Mouse (Mus musculus) left cerebral cortex, postnatal 10 days (tissue): ENCODE results near the gene Col9a2. TPM values are rescaled to one million over a fixed set of nuclear protein-coding genes. Genes with fewer than 3 reads are reported as not detected.

ENCODE experiments used
- DNase-seq, 2 experiments: peaks; one replicate each; pipeline ENCODE4 v3.0.0; 2021 to 2022; ENCODE audit warnings: low spot score in 2 of 2, mixed read lengths in 1 of 2; ENCODE audit errors: extremely low spot score in 1 of 2
- intact Hi-C: fragments of 180-260 bp; cut with DNase I; formaldehyde crosslinking; loops from one replicate; pipeline ENCODE4 v1.15.1; 2025
- total RNA-seq, 2 experiments: library from RNA; stranded (reverse); gene quantifications; 2 replicates each; pipeline ENCODE4 v1.2.3; 2021

The Col9a2 gene
- 10 to 100 TPM; 12.9 to 14.6 TPM for total RNA-seq

DNA sequence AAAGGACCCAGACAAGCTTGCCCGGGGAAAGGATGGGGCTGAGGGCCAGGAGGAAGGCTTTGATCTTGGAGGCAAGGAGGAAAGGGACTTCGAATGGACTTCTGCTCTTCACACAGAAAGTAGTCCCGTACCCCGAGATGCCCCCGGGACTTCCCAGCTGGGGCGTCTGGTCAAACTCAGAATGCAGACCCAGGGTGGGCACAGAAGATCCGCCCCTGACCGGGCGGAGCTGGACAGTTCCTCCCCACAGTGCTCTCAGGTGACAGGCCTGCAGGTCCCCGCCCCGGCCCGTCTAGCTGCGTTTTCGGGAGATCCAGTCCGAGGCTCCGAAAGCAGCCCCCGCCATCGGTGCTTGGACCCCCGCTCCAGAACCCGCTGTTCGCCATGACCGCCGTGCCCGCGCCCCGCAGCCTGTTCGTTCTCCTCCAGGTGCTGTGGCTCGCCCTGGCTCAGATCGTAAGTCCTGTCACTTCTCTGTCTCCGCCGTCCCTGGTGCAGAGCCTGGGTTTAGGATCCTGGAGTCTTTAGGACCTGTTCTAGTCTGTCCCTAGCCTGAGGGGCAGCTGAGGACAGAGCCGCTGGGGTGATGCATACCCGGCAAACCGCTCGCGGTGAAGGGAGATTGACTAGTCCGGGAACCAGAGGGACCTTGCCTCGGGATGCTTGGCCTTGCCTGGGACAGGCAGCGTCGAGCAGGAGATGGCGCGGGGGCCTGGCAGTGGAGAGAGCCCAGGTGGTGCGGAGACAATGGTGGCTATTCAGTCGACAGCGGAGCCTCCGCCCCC is at the start of gene Col9a2:
TSS of gene Col9a2 (plus strand) at position 55 of the 785 bp plus-strand sequence.
- DNase-seq, result peak in 1 of 2 experiments; percentile 59
- intact Hi-C loops, result no loop called here

- no peak for DNase-seq
- intact Hi-C loops, result no loop called here
Observed at GRCm38 (mm10) chr4:120992284-120992683, 46.9 kb upstream of the Col9a2 start.

- intact Hi-C loops, result no loop called here
- no peak for DNase-seq
Observed at GRCm38 (mm10) chr4:120993025-120993424, 46.2 kb upstream of the Col9a2 start.

- intact Hi-C loops, result no loop called here
Observed at GRCm38 (mm10) chr4:120995911-120996310, 43.3 kb upstream of the Col9a2 start.

DNA sequence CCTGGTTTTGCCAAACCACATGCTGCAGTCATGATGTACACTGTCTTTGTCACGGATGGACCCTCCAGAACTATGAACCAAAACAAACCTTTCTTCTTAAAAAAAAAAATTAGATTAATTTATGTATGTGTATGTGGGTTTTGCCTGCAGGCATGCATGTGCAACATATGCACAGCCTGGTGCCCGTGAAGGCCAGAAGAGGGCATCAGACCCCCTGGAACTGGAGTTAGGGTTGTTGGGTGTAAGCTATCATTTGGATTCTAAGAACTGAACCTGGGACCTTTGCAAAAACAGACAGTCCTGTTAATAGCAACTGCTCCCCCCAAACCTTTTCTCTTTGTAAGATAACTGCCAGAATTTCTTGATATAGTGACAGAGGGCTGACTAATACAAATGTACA is 38.1 kb upstream of the Col9a2 start:
- no peak for DNase-seq
- intact Hi-C loops, result no loop called here

More at GRCm38 (mm10) chr4:120995911-120996310, 43.3 kb upstream of the Col9a2 start:
- DNase-seq, result no peak

GRCm38 (mm10) chr4:121001659-121002058 is 37.5 kb upstream of the Col9a2 start:
- no peak for DNase-seq
- intact Hi-C loops, result no loop called here

GRCm38 (mm10) chr4:121002400-121003171 is 36.6 kb upstream of the Col9a2 start:
- intact Hi-C loops, result no loop called here
- DNase-seq, result no peak

GRCm38 (mm10) chr4:121003611-121004091 is 35.5 kb upstream of the Col9a2 start:
- DNase-seq, result peak in 1 of 2 experiments; percentile 38
- intact Hi-C loops, result no loop called here

DNA sequence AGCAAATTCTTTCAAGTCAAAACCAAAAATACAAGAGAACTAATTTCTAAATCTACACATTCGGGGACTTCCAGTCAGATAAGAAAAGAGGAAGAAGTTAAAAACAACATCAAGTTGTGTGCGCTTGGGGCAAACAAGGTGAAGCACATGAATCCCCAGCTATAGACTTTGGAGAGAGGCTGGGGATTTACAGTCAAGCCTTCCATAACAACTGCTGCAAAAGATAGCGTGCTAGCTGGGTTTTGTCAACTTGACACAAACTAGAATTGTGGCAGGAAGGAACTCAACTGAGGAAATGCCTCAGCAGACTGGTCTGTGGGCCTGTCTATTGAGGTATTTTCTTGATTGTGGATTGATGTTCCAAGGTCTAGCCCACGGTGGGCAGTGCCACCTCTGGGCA is 34.5 kb upstream of the Col9a2 start:
- DNase-seq, result no peak
- intact Hi-C loops, result no loop called here

DNA sequence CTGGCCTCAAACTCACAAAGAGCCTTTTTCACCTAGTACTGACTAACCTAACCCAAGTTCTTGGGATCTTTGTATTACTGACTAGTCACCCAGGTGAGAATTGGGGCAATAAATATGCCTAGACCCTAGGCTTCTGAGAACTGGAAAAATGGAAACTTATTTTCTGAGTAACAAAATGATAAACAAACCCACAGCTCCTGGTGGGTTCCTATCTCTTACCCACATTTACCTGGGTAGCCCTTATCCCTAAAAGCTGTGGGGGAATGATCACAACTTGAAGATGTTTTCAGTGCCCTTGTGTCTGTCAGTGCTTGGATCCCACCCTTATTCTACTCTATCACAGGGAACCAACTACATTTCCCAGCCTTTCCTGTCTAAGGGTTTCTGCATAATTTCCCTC is 32.2 kb upstream of the Col9a2 start:
- no peak for DNase-seq
- intact Hi-C loops, result no loop called here

DNA sequence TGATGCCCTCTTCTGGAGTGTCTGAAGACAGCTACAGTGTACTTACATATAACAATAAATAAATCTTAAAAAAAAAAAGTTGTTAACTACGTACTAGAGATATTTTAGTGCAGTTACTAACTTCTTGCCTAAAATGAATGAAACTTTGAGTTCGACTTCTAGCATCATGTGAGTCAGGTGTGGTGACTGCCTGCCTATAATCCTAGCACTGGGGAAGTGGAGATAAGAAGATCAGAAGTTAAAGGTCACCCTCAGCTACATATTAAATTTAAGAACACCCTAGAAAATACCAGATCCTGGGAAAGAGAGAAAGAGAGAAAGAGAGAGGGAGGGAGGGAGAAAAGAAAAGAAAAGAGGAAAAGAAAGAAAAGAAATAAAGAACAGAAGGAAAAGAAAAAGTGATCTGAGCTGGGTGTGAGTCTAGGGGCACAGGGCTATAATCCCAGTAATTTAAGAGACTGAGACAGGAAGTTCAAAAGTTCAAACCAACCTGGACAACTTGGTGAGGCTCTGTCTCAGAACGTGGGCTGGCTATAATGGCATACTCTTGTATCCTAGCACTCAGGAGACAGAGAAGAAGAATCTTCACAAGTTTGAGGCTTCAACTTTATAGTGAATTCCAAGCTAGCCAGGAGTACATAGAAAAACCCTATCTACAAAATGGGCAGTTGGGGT is 31.0 kb upstream of the Col9a2 start:
- no peak for DNase-seq
- intact Hi-C loops, result no loop called here

DNA sequence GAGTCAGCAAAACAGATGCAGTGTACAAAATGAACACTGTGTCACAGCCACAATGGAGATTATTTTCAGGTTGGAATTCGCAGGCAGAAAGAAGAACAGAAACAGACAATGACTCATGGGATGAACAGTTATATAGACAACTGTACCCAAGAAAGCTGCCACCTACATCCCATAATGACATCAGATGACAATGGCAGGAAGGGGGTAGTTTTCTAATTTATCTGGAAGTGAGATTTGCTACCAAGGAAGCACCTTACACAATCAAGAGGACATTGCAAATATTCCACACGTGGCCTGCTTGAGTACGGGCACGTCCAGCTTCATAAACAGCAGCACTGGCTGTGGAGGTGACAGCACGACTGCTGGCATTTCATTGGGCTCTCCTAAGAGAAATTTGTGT is 30.0 kb upstream of the Col9a2 start:
- DNase-seq, result no peak
- intact Hi-C loops, result no loop called here

DNA sequence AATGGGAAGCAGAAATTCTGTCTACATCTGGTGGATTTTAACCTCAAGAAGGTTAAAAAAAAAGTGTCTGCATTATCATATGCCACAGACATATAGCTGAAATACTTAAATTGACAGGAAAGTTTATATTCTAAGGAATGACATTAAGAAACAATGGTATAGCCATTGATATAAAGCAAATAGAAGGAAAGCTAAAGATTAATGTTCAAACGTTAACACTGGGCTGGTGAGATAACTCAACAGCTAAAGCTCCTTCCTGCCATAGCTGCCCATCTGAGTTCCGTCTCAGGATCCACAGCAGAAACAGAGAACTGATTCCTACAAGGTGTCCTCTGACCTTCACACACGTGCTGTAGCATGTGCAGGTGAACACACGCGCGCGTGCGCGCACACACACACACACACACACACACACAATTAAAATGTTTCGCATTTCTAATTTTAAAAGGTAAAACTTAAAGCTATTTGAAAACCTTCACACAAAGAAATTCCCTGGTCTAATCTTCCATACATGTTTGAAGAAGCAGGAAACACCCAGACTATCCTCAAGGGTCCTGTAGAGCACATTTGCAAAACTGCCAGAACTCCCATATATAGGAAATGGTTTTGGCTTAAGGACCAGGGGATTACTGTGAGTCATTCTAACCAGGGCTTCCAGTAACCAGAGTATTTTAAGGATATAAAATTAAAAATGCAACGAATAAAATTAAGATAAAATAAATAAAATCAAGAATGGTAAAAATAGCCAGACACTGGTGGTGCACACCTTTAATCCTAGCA is 28.2 kb upstream of the Col9a2 start:
- DNase-seq, result no peak
- intact Hi-C loops, result no loop called here

GRCm38 (mm10) chr4:121014594-121015267 is 24.5 kb upstream of the Col9a2 start:
- intact Hi-C loops, result no loop called here
- DNase-seq, result no peak

DNA sequence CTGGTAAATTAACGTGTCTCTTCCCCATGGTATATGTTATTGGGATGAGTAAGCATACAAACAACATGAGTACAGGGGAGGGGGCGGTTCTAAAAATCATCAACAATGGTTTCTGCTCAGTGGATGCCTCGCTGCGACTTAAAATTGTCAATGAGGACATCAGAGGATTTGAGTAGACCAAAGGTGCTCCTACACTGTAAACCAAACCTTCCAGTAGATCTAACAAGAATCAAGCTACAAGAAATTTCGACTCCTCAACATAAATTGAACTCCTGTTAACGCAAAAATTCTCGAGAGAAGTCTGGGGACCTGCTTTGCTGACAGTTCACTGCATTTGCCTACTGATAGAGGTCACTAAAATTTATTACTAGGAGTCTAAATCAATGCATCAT is 23.9 kb upstream of the Col9a2 start:
- intact Hi-C loops, result no loop called here
- no peak for DNase-seq

DNA sequence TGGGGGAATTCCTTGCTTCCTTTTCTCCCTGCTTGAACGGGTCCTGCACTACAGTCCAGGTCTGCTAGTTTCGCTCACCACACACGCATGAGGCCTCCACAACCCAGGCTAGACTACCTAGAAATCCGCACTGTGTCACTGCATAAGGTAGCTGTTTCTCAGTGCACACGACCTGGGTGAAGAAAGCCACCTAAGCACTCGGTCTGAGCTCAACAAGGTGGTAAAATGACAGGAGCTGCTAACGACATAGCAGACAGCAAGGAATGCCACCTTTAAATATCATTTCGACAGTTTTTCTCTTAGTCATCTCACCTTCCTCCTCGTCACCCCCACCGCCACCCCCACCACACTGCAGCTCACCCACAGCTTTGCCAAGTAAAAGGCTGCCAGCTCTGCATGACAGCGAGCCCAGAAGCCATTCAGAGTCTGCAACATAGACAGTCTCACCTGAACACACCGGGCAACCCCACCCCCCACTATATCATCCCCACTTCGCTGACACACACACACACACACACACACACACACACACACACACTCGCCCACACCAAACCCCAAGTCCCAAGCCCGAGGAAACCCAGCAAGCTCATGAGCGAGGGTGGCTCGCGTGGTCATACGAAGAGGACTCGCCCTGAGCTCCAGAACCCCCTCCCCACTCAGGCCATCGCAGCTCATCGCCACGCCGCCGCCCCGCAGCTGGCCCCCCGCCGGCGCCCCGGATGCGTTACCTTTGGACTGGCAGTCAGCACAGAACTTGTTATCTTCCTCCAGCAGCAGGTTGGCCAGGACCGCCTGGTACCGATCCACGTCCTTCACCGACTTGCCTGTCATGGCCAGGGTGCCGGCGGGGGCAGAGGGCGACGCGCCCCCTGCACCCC is 22.9 kb upstream of the Col9a2 start:
- intact Hi-C loops, result no loop called here
- peak in 1 of 2 experiments; percentile 62 for DNase-seq

DNA sequence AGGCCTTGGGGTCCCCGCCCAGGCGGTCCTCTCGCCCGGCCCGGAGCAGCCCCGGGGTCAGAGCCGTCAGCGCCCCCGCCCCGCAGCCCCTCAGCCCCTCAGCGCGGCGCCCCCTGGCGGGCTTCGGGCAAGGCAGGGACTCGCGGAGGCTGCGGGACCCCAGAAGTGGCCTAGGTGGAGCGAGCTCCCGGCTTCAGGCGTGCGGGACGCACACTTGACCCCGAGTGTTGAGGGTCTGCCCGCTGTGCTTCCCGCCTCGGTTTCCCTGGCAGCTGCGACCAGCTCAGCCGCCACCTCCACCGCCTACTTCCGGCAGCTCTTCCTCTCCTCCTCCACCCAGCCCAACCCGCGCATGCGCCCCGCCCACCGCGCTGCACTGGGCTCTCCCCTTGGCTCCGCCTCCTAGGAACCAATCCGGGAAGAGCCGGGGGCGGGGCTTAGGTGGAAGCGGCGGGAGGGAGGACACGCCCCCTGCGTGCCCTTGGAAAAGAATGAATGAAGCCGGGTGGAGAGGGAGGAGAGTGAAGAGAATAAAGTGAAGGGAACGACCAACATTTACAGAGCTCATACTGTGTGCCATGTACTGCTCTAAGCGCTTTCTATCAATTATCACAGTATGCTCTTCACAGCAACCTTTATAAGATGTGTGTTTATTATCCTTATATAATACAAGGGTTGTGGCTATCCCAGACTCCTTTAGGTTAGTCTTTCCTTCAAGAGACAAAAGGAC is 22.1 kb upstream of the Col9a2 start, which contains the start of gene Smap2:
TSS of gene Smap2 (minus strand) at position 320 of the 730 bp plus-strand sequence.
- peak; percentile 94 to 100 for DNase-seq
- intact Hi-C loops, result no loop called here
